Mouse (Mus musculus) midbrain, embryonic 16.5 days (tissue): ENCODE data around the gene Cyp2d40. TPM values are rescaled to one million over a fixed set of nuclear protein-coding genes. Genes with fewer than 3 reads are reported as not detected.
"Not testable (repeated sequence)": the region's sequence is repeated elsewhere in the genome, so short reads cannot be mapped to it uniquely, and the experiment has no call there.

ENCODE experiments used
- ATAC-seq: fragments of 200-750 bp; cut with Nextera tagmentation; 2 replicates; pipeline ENCODE4 v1.8.0; 2017; ENCODE audit warnings: moderate TSS enrichment
- H3K27ac ChIP-seq: fragments of 300-500 bp; sonication (generic); 2 replicates; pipeline ENCODE4 v1.5.1; 2014; ENCODE audit warnings: mild to moderate bottlenecking, low read length, mixed read lengths
- H3K27me3 ChIP-seq: fragments of 300-500 bp; sonication (generic); 2 replicates; pipeline ENCODE4 v1.6.1; 2014; ENCODE audit warnings: low read depth, low read length, mixed read lengths; ENCODE audit not compliant: control insufficient read depth, insufficient read depth
- H3K36me3 ChIP-seq: fragments of 300-500 bp; sonication (generic); 2 replicates; pipeline ENCODE4 v1.6.1; 2014; ENCODE audit warnings: mild to moderate bottlenecking, low read length, moderate library complexity, mixed read lengths; ENCODE audit not compliant: control insufficient read depth, insufficient read depth
- H3K4me1 ChIP-seq: fragments of 300-500 bp; sonication (generic); 2 replicates; pipeline ENCODE4 v1.6.1; 2014; ENCODE audit warnings: mild to moderate bottlenecking, low read length, mixed read lengths; ENCODE audit not compliant: control insufficient read depth, insufficient read depth
- H3K4me2 ChIP-seq: fragments of 300-500 bp; sonication (generic); 2 replicates; pipeline ENCODE4 v1.6.1; 2014; ENCODE audit warnings: mild to moderate bottlenecking, low read length, mixed read lengths
- H3K4me3 ChIP-seq: fragments of 300-500 bp; sonication (generic); 2 replicates; pipeline ENCODE4 v1.5.1; 2014; ENCODE audit warnings: low read depth, mild to moderate bottlenecking, low read length, moderate library complexity, mixed read lengths
- H3K9ac ChIP-seq: fragments of 300-500 bp; sonication (generic); 2 replicates; pipeline ENCODE4 v1.6.1; 2014; ENCODE audit warnings: low read depth, low read length, mixed read lengths
- H3K9me3 ChIP-seq: fragments of 300-500 bp; sonication (generic); replicated peaks from 2 replicates; pipeline ENCODE4 v1.6.1; 2014; ENCODE audit warnings: mild to moderate bottlenecking, low read length, mixed read lengths; ENCODE audit not compliant: control insufficient read depth, poor library complexity, severe bottlenecking
- WGBS: fragments of 180-500 bp; shearing (Covaris S2); extraction: QIAGEN DNeasy Blood & Tissue Kit; methylation state at CpG from one replicate; pipeline ENCODE4 v1.1.7; 2014; 5-methylcytosine and 5-hydroxymethylcytosine counted together
- microRNA-seq: library from miRNA; unstranded; fragments of <30 nt; microRNA quantifications from one replicate; pipeline ENCODE4, GENCODE M21; 2017
- polyA plus RNA-seq: library from polyadenylated mRNA; unstranded; fragments of >200 nt; fragmentation: Nextera tagmentation; extraction: Ambion mirVana; gene quantifications from 2 replicates; pipeline ENCODE4 v1.2.1, GENCODE M21; 2015

Cyp2d40 gene
- polyA plus RNA-seq, 1 experiment from 2014 or later, result not detected

- not testable (repeated sequence) for H3K4me1 ChIP-seq, H3K27me3 ChIP-seq, H3K27ac ChIP-seq, H3K4me2 ChIP-seq, H3K4me3 ChIP-seq, H3K36me3 ChIP-seq, H3K9ac ChIP-seq, ATAC-seq, H3K9me3 ChIP-seq
- WGBS, result 89% methylated on average over 4 of the region's 4 CpGs
Observed at GRCm38 (mm10) chr15:82733331-82733925, 30.6 kb downstream of the Cyp2d40 start.

Small RNA genes within 50 kb of the gene (microRNA-seq; reads per million reads assigned to microRNA genes)
- not detected for gene Gm27618

Other genes starting within 250 kb of the Cyp2d40 start
- not detected in 2 replicates for gene Cyp2d12, start 209.1 kb downstream of the Cyp2d40 start, polyA plus RNA-seq
- not detected in 2 replicates for gene Cyp2d34, start 143.2 kb downstream of the Cyp2d40 start, polyA plus RNA-seq
- gene Cyp2d26, start 30.1 kb upstream of the Cyp2d40 start, polyA plus RNA-seq, result 0.10 TPM in 1 of 2 replicates, not detected in the other
- 13.0 and 13.6 TPM in 2 replicates for gene Tcf20, start 223.7 kb upstream of the Cyp2d40 start, polyA plus RNA-seq